Mouse (Mus musculus): ENCODE measurements around the gene Zfp46.
A peak's percentile ranks its signal among the peaks of the same experiment; 100 is the strongest.

Gene Zfp46

DNA sequence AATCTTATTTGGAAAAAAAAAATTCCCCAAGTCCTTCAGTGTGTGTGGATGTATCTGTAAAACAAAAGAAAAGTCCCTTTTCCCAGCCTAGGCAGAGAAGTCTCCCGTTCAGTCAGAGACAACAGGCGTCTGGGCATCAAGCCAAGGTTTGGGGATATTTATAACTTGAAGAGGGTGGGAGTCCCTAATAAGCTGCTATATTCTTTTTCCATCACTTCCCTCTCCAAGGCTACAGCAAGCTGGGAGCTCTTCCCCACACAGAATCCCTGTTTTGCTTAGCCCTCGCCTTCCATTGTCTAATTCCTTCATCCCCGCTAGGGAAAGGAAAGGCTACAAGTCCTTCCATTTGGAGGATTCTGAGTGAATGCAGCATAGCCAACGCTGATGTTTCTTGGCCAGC, at the start of gene Zfp46:
TSS of gene Zfp46 (plus strand) at position 229 of the 400 bp plus-strand sequence.
- peak; percentile 91 to 94 for DNase-seq

DNA sequence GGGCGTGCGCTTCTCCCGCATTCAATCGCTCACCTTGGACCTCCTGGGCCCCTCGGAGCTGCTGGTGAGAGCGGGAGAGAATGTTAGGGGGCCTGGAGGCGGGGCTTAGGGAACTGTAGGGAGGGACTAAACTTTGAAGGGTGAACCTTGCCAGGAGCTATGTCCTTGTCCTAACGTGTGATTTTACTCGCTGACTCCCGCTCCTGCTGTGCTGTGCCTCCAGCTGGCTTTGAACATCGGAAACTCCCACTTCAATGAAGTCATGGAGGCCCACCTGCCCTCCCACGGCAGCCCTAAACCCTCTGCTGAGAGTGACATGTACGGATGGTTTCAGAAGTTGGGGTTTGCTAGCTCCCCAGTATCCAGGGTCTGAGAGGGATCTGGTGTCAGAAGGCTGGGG, 45.8 kb upstream of the Zfp46 start:
- peak in 1 of 2 experiments; percentile 14 for DNase-seq

DNA sequence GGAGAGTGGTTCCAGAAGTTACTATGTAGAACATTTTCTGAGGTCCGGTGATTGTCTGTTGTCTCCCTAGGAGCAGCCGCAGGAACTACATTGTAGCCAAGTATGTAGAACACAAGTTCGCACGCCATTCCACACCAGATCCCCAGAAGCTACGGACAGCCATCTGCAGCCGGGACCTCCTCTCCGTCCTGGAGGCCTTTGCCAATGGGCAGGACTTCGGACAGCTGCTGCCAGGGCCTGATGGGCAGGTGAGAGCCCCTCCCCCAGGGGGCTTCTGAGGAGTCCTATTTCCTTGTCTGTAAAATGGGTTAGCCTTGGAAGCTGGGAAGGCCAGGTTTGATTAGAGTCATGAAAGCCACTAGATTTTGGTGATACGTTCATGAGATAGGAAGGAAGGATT, 45.4 kb upstream of the Zfp46 start:
- peak in 1 of 2 experiments; percentile 46 for DNase-seq

DNA sequence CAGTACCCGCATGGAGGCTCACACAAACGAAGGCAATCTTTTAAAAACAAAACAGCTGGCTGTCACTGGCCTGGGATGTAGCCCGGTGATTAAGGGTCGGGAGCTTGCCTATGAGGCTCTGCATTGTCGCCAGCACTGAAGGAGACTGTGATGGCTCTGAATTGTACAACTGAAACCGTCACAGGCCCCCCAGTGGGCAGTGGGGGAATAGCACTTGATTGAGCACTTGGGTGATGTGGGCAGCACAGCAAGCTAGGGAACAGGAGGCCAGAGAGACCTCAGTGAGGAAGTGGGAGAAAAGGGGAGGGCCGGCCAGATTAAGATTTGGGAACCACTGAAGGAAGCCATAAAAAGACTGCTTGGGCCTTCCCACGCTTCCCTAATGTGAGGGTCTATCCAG, 44.9 kb upstream of the Zfp46 start:
- peak; percentile 92 to 93 for DNase-seq

DNA sequence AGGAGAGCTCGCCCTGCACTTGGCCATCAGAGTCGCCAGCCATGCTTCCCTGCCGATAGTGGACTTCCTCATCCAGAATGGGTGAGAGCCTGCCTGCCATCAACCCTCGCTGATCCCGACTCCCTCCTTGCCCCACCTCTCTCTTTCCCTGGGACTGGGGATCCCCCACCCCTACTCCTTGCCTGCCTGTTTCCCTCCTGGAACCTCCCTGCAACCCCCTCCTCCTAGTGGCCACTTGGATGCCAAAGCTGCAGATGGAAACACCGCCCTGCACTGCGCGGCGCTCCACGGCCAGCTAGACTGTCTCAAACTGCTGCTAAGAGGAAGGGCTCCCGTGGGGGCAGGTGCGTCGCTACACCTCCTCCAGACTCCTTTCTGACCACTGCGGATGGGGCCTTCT, 44.4 kb upstream of the Zfp46 start:
- peak; percentile 64 to 69 for DNase-seq

- DNase-seq, result no peak
These were observed 43.5 kb upstream of the Zfp46 start for GRCm38 (mm10) chr4:136240955-136241354.

DNA sequence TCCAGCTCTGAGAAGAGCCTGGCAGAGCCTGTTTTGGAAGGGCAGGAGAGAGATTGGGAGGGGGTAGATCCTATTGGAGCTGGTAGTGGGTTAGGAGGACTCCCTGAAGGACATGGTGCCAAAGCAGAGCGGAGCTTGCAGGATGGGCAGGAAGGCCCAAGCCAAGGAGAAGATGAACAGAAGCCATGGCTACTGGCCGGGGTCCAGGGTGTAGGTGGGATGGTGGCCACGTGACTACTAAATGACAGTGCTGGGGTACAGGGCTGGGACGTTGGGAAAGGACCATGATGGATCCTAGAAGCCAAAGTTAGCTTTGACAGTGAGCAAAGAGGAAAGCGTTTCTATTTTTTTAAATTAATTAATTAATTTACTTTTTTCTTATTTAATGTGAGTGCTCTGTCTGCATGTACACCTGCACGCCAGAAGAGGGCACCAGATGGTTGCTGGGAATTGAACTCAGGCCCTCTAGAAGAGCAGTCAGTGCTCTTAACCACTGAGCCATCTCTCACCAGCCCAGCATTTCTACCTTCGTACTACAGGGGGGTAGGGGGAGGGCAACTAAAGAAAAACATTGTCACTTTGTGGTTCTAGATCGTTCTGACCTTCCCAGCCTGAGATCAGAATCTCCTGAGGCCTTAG, 42.3 kb upstream of the Zfp46 start:
- peak; percentile 87 to 89 for DNase-seq

DNA sequence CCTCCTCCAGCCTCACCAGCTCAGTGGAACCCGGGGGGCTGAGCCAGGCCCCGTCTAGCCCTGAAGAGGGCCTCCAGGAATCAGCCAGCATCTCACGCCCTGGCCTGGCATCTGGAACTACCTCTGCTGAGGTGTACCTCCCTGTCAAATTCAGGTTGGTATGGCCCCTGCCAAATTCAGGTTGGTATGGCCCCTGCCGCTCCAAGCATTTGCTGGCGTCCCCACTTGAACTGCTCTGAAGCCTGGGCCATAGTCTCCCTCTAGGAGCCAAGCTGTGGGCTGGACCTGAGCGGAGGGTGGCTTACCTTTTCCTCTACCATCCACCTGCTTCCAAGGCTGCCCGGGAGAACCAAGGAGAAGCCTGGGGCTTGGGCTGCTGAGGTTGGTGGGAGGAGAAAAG, 41.8 kb upstream of the Zfp46 start:
- DNase-seq, result no peak

- DNase-seq, result no peak
These were observed 40.3 kb upstream of the Zfp46 start for GRCm38 (mm10) chr4:136244208-136244607.

DNA sequence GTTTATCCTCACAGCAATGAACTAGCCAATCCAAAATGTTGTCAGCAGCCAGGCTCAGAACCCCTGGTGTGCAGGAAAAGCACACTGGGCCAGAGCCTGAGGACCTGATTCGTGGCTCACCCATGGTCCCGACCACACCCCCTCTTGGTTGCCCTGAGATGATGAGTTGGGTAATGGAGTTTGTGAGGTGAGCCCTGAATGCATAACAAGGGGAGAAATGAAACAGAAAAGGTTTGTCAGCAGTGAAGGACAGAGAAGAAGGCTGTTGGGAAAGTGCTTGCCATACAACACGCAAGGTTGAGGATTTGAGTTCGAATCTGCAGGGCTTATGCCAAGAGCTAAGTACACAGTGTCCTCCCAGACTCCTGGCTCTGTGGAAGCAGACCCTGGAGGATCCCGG, 38.8 kb upstream of the Zfp46 start:
- no peak for DNase-seq

DNA sequence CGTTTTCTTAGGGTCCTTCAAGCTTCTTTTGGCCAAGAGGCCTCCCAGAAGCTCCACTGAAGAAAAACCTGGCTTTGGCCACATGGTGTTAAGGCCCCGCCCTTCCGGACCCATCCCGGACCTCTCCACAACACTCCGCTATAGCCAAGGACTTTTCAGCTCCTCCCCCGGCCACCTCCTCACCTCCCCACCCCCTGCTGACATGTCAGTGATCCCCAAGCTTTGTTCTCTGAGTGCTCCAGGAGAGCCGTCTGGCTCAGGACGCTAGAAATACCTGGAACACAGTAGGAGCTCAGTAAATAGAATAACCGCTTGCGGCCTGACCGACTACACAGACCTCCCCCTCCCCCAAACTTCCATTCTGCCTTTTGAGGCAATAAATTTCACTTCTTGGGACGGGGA, 37.9 kb upstream of the Zfp46 start:
- no peak for DNase-seq

DNA sequence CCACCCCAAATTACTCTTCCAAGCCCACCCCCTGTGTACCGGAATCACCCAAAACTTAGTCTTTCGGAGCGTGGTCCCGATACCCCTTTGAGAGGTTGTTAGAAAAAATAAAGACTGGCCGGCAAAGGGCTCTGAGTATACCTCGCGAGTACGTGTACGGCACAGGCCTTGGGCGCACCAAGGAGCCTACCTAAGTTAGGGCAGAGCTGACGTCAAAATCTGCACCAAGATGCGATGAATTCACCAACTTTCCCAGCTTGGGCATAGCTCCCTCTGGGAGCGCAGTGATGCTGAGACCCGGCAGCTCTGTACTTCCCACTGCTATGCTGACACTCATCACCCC, 37.1 kb upstream of the Zfp46 start:
- no peak for DNase-seq

GRCm38 (mm10) chr4:136247729-136248463, 36.6 kb upstream of the Zfp46 start, which contains the start of gene Tcea3:
Gene Tcea3 (plus strand): TSS chr4:136247729.
- DNase-seq, result peak; percentile 48 to 51

- no peak for DNase-seq
These were observed 35.8 kb upstream of the Zfp46 start for GRCm38 (mm10) chr4:136248464-136249331.

DNA sequence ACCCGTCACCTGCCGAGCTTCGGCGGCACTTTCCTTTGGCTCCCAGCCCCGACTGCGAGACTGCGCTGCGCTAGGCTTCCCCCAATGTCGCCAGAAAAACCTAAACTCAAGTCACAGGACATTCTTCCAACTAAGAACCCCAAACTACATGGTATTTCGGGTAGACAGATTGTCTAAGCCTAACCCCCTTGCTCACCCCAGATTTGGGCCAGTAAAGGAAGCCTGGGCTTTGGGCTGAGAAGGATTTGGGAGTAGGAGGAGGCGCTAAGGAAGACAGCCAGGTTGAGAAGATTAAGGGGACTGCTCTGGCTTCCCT, 35.2 kb upstream of the Zfp46 start:
- DNase-seq, result no peak

- no peak for DNase-seq
These were observed 34.7 kb upstream of the Zfp46 start for GRCm38 (mm10) chr4:136249780-136250179.

- DNase-seq, result no peak
These were observed 28.6 kb upstream of the Zfp46 start for GRCm38 (mm10) chr4:136255919-136256318.

DNA sequence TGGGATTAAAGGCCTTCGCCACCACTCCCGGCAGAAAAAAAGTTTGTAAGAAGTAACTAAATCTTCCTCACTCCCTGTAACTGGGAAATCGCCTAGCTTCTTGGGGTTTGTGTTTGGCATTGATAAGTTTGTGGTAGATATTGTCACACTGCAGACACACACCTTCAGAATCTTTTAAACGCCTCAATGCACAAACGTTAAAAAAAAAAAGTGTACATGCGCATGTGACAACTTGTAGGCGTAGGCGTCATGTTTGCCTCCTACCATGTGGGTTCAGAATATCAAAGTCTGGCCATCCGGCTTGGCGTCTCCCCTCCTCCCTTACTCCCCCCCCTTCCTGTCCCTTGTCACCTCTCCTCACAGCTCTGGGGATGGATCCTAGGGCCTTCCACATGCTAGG, 27.8 kb upstream of the Zfp46 start:
- no peak for DNase-seq

DNA sequence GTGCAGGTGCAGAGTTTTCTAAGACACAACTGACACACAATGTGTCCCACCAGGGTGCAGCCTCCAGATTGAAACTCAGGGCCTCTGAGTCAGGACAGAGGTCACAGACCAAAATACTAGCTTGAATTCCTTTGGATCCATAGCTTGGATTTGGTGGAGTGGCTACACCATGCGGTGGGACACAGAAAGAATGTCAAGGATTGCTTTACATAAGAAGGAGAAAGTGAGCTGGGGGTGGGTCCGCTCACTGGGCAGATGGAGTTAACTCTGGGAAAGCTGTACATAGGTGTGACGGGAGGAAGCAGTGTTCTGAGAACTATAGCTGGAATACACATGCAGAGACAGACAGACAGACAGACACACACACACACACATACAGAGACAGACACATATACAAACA, 24.6 kb upstream of the Zfp46 start:
- no peak for DNase-seq

DNA sequence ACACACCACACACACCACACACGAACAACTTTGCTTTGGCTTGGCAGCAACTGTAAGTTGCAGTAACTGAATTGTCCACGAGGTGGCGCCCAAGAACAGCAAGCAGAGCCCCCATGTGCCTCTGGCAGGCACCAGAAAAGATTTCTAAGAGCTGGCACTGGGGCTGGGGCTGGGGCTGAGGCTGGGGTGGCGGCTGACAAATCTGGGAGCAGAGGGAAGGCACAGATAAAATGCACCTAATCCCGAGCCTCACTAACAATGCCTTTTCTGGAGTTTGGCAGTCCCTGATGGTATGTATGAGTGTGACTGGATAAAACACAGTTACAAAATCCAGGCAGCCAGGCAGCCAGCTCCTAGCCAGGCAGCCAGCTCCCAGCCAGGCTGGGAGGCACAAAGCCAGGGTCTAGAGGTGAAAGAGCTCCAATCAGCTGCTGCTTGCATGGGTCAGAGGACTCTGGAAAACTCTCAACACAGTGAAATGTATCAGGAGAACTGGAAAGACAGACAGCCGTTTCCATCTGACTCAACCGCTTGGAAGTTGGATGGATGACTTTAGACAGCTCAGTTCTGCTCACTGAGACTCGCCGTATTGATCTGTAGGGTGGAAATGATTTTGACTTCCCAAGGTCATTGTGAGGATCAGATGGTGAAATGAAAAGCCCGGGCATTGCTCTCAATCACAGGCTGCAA, 23.8 kb upstream of the Zfp46 start:
- peak; percentile 93 to 96 for DNase-seq

GRCm38 (mm10) chr4:136261912-136262311, 22.6 kb upstream of the Zfp46 start:
- no peak for DNase-seq

GRCm38 (mm10) chr4:136263555-136263954, 20.9 kb upstream of the Zfp46 start:
- no peak for DNase-seq

- DNase-seq, result no peak
These were observed 17.7 kb upstream of the Zfp46 start for GRCm38 (mm10) chr4:136266716-136267343.
